Mouse (Mus musculus): ENCODE measurements at regions not wholly inside any gene's neighbourhood (a gene's known extent, or its start where the extent isn't known, plus 50 kb on each side); places are given as distances from the start of the nearest gene placed in this dataset.
"Not testable (repeated sequence)": the region's sequence is repeated elsewhere in the genome, so short reads cannot be mapped to it uniquely, and the experiment has no call there.

GRCm38 (mm10) chr12:115647599-115647998 is 399.9 kb upstream of the Zfp386 start:
- Histone ChIP-seq H3K36me3 (no peaks in the 10 kb centered on the region), H3K9me3 (replicated peaks) (no peaks in the 10 kb centered on the region; the same call in 1 of the 2 replicates), H3K4me2 (no peak overlapping the region), H3K27me3 (replicated peaks) (no peaks in the 10 kb centered on the region), H3K9ac (no peak overlapping the region), H3K4me1 (no peaks in the 10 kb centered on the region), H3K27ac (no peak overlapping the region), H3K4me3 (no peak overlapping the region)
- 33% methylated on average over 3 of the region's 3 CpGs for WGBS (ENCODE audit: insufficient replicate concordance)
- ATAC-seq = no peak

GRCm38 (mm10) chr12:115648161-115648560 is 399.4 kb upstream of the Zfp386 start:
- not testable (repeated sequence) for H3K9me3 ChIP-seq (replicated peaks); H3K36me3 ChIP-seq; H3K4me2 ChIP-seq; H3K9ac ChIP-seq; H3K27ac ChIP-seq; ATAC-seq; H3K4me3 ChIP-seq; H3K27me3 ChIP-seq (replicated peaks); H3K4me1 ChIP-seq
- 63% methylated on average over 2 of the region's 2 CpGs for WGBS (ENCODE audit: insufficient replicate concordance)

GRCm38 (mm10) chr12:115655781-115656180 is 391.7 kb upstream of the Zfp386 start:
- no peaks in the 10 kb centered on the region for H3K36me3 ChIP-seq
- WGBS (ENCODE audit: insufficient replicate concordance) = 52% methylated on average over 1 of the region's 1 CpGs

GRCm38 (mm10) chr12:115664081-115664480 is 383.4 kb upstream of the Zfp386 start:
- H3K36me3 ChIP-seq; H3K4me3 ChIP-seq; H3K27ac ChIP-seq; ATAC-seq; H3K9ac ChIP-seq; H3K4me2 ChIP-seq; H3K27me3 ChIP-seq (replicated peaks); H3K4me1 ChIP-seq; H3K9me3 ChIP-seq (replicated peaks): not testable (repeated sequence)

More at GRCm38 (mm10) chr12:115655781-115656180, 391.7 kb upstream of the Zfp386 start:
- no peaks in the 10 kb centered on the region for H3K27me3 ChIP-seq (replicated peaks)
- no peak overlapping the region for H3K9ac ChIP-seq
- no peak overlapping the region for H3K27ac ChIP-seq
- no peaks in the 10 kb centered on the region for H3K4me1 ChIP-seq
- H3K4me3 ChIP-seq = no peak overlapping the region
- no peaks in the 10 kb centered on the region for H3K9me3 ChIP-seq (replicated peaks)
- no peak overlapping the region for H3K4me2 ChIP-seq
- ATAC-seq = no peak

GRCm38 (mm10) chr12:115671683-115672082 is 375.8 kb upstream of the Zfp386 start:
- H3K4me2 ChIP-seq; H3K9ac ChIP-seq; H3K27ac ChIP-seq; H3K4me3 ChIP-seq; H3K36me3 ChIP-seq; H3K27me3 ChIP-seq (replicated peaks); ATAC-seq; H3K4me1 ChIP-seq: not testable (repeated sequence)
- H3K9me3 ChIP-seq (replicated peaks) = peaks cover 12% of the 10 kb centered on the region
- 59% methylated on average over 3 of the region's 3 CpGs for WGBS (ENCODE audit: insufficient replicate concordance)

- no peak overlapping the region for H3K4me3 ChIP-seq
- H3K9me3 ChIP-seq (replicated peaks) = no peaks in the 10 kb centered on the region
- H3K27me3 ChIP-seq (replicated peaks) = no peaks in the 10 kb centered on the region
- no peaks in the 10 kb centered on the region for H3K36me3 ChIP-seq
- H3K4me2 ChIP-seq = no peak overlapping the region
- H3K9ac ChIP-seq = no peak overlapping the region
- no peak for ATAC-seq
- WGBS (ENCODE audit: insufficient replicate concordance) = 72% methylated on average over 1 of the region's 1 CpGs
- no peaks in the 10 kb centered on the region for H3K4me1 ChIP-seq
- H3K27ac ChIP-seq = no peak overlapping the region
Observed at GRCm38 (mm10) chr12:115691801-115692200, 355.7 kb upstream of the Zfp386 start.

- H3K4me2 ChIP-seq; H3K27me3 ChIP-seq (replicated peaks); H3K36me3 ChIP-seq; ATAC-seq; H3K4me3 ChIP-seq; H3K27ac ChIP-seq; H3K4me1 ChIP-seq; H3K9ac ChIP-seq; H3K9me3 ChIP-seq (replicated peaks): not testable (repeated sequence)
- WGBS (ENCODE audit: insufficient replicate concordance) = 30% methylated on average over 1 of the region's 1 CpGs
Observed at GRCm38 (mm10) chr12:115709813-115710212, 337.7 kb upstream of the Zfp386 start.

- H3K4me2 ChIP-seq; H3K36me3 ChIP-seq; H3K4me1 ChIP-seq; H3K27me3 ChIP-seq (replicated peaks); H3K27ac ChIP-seq; H3K9me3 ChIP-seq (replicated peaks); ATAC-seq; H3K4me3 ChIP-seq; H3K9ac ChIP-seq: not testable (repeated sequence)
- 50% methylated on average over 4 of the region's 6 CpGs for WGBS (ENCODE audit: insufficient replicate concordance)
Observed at GRCm38 (mm10) chr12:115742039-115742438, 305.5 kb upstream of the Zfp386 start.

- not testable (repeated sequence) for H3K27me3 ChIP-seq (replicated peaks); ATAC-seq; H3K4me1 ChIP-seq; H3K36me3 ChIP-seq; H3K4me3 ChIP-seq; H3K9ac ChIP-seq; H3K4me2 ChIP-seq; H3K9me3 ChIP-seq (replicated peaks); H3K27ac ChIP-seq
- 40% methylated on average over 3 of the region's 3 CpGs for WGBS (ENCODE audit: insufficient replicate concordance)
Observed at GRCm38 (mm10) chr12:115749586-115749985, 297.9 kb upstream of the Zfp386 start.

GRCm38 (mm10) chr12:115753135-115753534 is 294.4 kb upstream of the Zfp386 start:
- H3K4me3 ChIP-seq; H3K27me3 ChIP-seq (replicated peaks); H3K4me1 ChIP-seq; H3K27ac ChIP-seq; H3K9me3 ChIP-seq (replicated peaks); H3K4me2 ChIP-seq; ATAC-seq; H3K36me3 ChIP-seq; H3K9ac ChIP-seq: not testable (repeated sequence)
- 73% methylated on average over 1 of the region's 1 CpGs for WGBS (ENCODE audit: insufficient replicate concordance)

GRCm38 (mm10) chr12:115757526-115757925 is 290.0 kb upstream of the Zfp386 start:
- 42% methylated on average over 4 of the region's 4 CpGs for WGBS (ENCODE audit: insufficient replicate concordance)
- not testable (repeated sequence) for H3K4me2 ChIP-seq; ATAC-seq; H3K4me3 ChIP-seq; H3K9me3 ChIP-seq (replicated peaks); H3K4me1 ChIP-seq; H3K27ac ChIP-seq; H3K27me3 ChIP-seq (replicated peaks); H3K9ac ChIP-seq; H3K36me3 ChIP-seq

- not testable (repeated sequence) for H3K4me3 ChIP-seq, H3K9ac ChIP-seq
- WGBS (ENCODE audit: insufficient replicate concordance) = 33% methylated on average over 3 of the region's 3 CpGs
Observed at GRCm38 (mm10) chr12:115759041-115759440, 288.5 kb upstream of the Zfp386 start.

GRCm38 (mm10) chr12:115761766-115762165 is 285.8 kb upstream of the Zfp386 start:
- not testable (repeated sequence) for H3K4me2 ChIP-seq; H3K4me3 ChIP-seq; H3K9me3 ChIP-seq (replicated peaks); H3K36me3 ChIP-seq; H3K27ac ChIP-seq; H3K27me3 ChIP-seq (replicated peaks); H3K9ac ChIP-seq; H3K4me1 ChIP-seq; ATAC-seq
- no CpG with 5 or more reads among the region's 1 CpGs for WGBS (ENCODE audit: insufficient replicate concordance)

More at GRCm38 (mm10) chr12:115759041-115759440, 288.5 kb upstream of the Zfp386 start:
- H3K9me3 ChIP-seq (replicated peaks); ATAC-seq; H3K27me3 ChIP-seq (replicated peaks); H3K4me1 ChIP-seq; H3K4me2 ChIP-seq; H3K36me3 ChIP-seq; H3K27ac ChIP-seq: not testable (repeated sequence)
